Mouse (Mus musculus): ENCODE measurements around the gene Aktip.

Gene Aktip

GRCm38 (mm10) chr8:91134070-91134475, 65.7 kb downstream of the Aktip start:
- intact Hi-C loops (cut with DNase I): no loop called here

DNA sequence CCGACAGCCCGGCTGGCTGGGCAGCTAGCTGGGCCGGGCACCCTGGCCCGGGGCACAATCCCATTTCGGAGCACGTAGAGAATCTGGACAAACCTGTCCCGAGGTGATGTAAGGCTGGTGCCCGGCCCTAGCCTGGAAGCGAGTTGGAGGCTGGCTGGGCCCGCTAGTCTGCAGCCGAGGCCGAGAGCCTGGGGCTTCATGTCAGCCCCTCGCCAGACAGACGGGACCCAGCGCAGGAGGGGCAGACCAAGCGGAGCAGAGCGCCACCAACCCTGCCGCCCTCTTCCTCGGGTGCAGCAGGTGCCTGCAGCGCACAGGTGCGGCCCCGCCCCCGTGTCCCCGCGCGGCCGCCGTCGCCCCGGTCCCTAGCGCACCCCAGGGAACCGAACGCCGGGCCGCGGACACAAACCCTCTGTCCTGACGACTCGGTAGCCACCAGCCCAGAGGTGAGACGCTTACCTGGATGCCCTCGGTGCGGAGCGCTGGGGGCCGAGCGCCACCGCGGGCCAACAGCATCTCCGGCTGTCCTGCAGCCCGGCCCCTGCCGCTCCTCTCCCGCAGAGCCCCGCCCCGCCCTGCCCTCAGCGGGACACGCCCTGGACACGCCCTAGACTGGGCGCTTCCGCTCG, 66.2 kb downstream of the Aktip start:
- intact Hi-C loops (cut with DNase I): no loop called here

DNA sequence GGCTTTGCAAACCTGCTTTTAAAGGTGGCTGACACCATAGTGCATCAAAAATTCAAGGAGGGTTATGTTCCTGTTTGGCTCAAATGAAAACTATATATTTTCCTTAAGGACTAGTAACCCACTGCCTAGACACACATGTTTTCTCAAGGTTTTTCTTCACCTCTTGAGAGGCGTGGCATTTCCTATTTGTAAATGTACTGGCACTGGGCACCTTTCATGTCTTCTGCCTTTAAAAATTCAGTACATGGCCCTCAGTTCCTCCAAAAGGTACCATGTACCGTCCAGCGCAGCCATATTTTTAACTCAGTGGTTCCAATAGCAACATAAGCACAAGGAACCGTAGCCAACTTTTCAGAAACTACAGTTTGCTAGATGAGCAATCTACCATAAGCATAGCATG, 67.0 kb downstream of the Aktip start:
- intact Hi-C loops (cut with DNase I): no loop called here

GRCm38 (mm10) chr8:91126786-91127185, 73.0 kb downstream of the Aktip start:
- intact Hi-C loops (cut with DNase I): no loop called here

DNA sequence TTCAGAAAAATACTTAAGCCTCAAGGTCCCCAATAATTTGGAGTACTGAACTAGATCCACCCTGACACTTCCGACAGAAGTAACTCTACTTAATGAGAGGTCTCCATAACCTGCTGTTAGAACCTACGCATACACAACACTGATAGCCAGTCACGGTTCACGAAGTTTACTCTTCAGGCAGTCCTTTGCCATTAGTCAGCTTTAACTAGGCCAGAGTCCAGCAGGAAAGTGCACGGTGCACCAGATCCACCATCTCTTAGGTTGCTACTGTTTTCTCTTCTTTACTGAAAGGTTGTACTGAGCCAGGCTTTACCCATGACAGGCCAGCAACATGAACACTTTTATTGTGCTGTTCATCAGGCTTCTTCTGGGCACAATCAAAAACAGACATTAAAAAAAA, 75.5 kb downstream of the Aktip start:
- intact Hi-C loops (cut with DNase I): no loop called here

DNA sequence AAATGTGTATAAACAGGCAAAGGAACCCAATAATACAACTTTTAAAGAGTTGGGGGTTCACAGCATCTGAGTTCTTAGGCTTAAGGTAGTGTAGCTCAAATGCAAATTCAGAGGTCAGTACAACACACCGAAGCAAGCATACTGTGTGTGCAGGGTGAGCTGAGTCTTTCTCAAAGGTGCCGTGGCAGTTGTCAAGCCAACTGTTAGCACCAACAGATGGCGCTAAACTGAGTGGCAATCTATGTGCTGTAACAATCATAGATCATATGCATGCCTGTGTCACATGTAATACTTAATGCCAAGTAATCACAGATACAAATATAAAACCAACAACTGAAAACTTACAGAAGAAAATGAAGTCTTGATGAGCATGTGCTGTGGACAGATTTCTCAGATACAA, 81.6 kb downstream of the Aktip start:
- intact Hi-C loops (cut with DNase I): no loop called here

DNA sequence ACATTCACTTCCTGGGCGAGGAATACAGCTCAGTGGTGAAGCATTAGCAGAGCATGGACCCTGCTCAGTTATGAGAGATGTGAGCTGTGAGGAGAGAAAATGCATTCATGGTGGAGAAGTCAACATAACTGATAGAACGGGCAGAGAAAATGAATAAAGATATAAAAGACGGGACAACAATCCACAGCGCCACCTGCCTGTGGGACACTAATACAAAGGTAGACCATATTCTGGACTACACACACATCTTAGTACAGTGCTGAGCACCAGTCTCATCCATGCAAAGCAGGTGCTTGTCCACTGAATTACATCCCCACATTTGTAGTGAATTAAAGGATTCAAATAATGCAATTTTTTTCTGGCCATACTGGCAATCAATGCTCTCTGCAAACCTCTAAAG, 82.2 kb downstream of the Aktip start:
- intact Hi-C loops (cut with DNase I): no loop called here

DNA sequence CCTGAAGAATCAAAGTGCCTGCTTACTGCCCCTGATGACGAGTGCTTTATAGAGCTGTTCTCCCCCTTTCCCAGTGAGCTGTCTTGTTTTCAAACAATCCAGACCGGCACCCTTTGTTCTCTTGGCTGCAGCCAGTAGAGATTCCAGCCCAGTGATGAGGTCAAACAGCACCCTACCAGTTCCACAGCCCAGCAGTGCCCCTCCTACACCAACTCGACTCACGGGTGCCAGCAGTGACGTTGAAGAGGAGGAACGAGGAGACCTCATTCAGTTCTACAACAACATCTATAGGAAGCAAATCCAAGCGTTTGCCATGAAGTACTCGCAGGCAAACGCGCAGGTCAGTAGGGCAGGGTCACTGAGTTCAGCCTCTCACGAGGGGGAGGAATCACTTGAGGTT, 84.9 kb downstream of the Aktip start:
- intact Hi-C loops (cut with DNase I): no loop called here

DNA sequence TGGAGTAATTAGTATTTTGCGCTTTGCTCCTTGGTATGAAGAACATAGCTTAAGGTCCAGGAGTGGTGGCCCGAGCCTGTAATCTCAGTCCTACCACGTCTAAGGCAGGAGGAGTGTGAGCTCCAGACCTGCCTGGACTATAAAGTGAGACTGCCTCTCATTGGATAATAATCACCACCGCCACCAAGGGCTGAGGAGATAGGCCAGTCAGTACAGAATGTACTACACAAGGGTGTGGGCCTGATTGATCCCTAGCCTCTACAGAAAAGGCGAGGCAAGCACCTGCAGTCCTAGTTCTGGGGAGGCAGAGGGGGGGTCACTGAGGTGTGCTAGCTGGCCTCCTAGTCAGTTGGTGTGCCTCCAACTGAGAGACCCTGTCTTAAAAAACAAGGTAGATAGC, 85.3 kb downstream of the Aktip start:
- intact Hi-C loops (cut with DNase I): no loop called here

- intact Hi-C loops (cut with DNase I): no loop called here
Measured at GRCm38 (mm10) chr8:91111868-91112477, 87.8 kb downstream of the Aktip start.

DNA sequence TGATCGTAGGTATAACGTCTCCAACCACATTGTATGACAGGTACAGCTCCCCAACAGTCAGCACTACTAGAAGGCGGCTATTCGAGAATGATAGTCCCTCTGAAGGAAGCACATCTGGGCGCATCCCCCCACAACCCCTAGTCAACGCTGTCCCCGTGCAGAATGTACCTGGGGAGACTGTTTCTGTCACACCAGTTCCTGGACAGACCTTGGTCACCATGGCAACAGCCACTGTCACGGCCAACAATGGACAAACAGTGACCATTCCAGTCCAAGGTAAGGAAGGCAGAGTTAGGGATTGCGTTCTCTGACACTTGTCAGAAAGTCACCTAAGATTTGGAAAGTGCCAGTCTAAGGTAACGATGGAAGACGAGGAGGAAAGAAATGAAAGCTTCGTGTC, 93.5 kb downstream of the Aktip start:
- intact Hi-C loops (cut with DNase I): no loop called here

- intact Hi-C loops (cut with DNase I): loop anchor here (10.0 kb wide), 1 partner anchor 93 kb away; no protein-coding TSS in a partner anchor
Measured at GRCm38 (mm10) chr8:91098106-91098505, 101.7 kb downstream of the Aktip start.

GRCm38 (mm10) chr8:91094135-91094534, 105.6 kb downstream of the Aktip start:
- intact Hi-C loops (cut with DNase I): loop anchor here (5.0 to 10.0 kb wide), 2 partner anchors 52 to 89 kb away; no protein-coding TSS in a partner anchor

- intact Hi-C loops (cut with DNase I): no loop called here
Measured at GRCm38 (mm10) chr8:91089601-91090000, 110.2 kb downstream of the Aktip start.

DNA sequence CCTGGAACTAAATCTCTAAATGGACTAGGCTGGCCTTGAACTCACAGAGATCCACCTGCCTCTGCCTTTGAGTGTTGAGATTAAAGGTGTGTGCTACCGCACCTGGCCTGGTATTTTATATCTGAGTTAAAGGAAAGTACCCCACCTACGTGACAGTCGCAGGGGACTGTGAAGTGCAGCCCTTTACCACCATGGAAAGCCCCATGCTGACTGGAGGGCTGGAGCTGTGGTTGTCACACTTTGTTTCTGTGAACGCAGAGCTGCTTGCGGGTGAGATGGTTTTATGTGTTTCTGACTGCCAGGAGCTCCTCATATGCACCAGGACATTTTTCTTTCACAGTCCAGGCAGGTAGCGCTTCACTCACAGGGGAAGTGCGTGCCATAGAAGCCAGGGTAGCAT, 111.3 kb downstream of the Aktip start:
- intact Hi-C loops (cut with DNase I): no loop called here

DNA sequence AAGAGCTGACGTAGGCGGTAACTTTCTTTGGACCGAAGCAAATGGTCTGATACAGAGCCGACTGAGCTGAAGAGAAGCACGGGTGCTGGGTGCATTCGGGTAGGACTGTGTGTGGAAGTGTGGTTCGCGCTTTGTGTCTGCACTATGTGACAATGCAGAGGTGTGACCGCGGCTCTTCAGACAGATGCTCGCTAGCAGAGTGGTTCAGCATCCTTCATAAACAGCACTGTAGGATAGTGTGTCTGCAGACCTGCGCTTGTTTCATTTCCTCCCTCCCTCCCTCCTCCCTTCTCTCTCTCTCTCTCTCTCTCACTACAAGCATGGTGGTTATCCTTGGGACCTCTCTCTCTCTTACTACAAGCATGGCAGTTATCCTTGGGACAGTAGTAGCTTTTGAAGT, 117.3 kb downstream of the Aktip start:
- intact Hi-C loops (cut with DNase I): no loop called here

GRCm38 (mm10) chr8:91081911-91082310, 117.9 kb downstream of the Aktip start:
- intact Hi-C loops (cut with DNase I): no loop called here

GRCm38 (mm10) chr8:91079678-91080077, 120.1 kb downstream of the Aktip start:
- intact Hi-C loops (cut with DNase I): no loop called here

DNA sequence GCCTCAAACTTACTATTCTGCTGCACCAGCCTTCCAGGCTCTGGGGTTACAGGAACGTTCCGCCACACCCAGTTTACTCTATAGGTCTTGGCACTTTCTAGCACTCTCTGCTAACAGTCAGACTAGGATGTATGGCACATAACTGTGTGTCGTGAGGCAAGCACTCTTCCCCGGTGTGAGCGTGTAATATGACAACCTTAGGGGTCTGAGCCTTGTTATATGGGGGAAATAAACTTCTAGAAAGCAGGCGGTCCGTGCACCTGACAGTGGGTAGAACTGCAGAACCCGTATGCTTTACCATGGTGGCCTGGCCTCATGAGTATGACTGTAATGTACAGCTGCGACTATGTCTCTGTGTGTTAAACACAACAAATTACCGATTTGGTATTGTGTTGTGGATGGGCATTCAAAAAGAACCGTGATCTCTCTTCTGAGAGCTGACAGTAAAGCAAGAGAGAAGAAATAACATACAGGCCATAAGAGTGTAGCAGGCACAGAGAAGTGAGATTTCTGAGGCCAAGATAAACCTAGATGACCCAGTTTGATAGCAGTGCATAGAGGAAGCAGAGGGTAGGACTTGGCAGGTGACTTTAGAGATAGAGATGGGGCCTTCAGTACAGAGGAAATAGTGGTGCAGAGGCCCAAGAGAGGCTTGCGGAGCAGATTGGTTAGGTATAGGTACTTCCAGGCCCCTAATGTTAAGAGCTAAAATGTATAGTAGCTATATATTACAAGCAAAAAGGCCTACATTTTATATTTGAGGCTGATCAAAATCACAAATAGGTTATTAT, 122.5 kb downstream of the Aktip start:
- intact Hi-C loops (cut with DNase I): no loop called here

- intact Hi-C loops (cut with DNase I): no loop called here
Measured at GRCm38 (mm10) chr8:91070275-91070859, 129.4 kb downstream of the Aktip start.

GRCm38 (mm10) chr8:91069834-91070233, 129.9 kb downstream of the Aktip start, which contains the start of gene Rbl2:
Rbl2 (plus strand) TSS chr8:91070057.
- intact Hi-C loops (cut with DNase I): no loop called here

DNA sequence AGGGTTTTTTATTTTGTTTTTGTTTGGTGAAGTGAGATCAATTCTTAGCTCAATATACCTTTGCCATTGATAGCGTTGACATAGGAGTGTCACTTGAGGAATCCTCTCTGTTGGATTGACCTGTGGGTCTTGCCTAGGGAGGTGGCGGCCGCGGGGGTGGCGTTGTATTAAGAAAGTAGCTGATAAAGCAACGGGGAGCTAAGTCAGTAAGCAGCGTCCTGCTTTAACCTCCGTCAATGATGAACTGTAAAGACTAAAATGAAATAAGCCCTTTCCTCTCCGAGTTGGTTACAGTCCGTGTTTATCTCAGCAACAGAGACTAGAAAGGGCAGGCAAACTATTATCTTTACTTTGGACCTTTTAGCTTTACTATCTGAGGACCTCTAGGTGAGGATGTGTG, 130.4 kb downstream of the Aktip start:
- intact Hi-C loops (cut with DNase I): no loop called here

All from adrenal gland (tissue).